ENCODE assay signal across 9 mouse cellular contexts in genomic region chr13:43271481-43271880, GRCm38 (mm10). TPM values are rescaled to one million over a fixed set of nuclear protein-coding genes. Genes with fewer than 3 reads are reported as not detected.
DNase-seq lines count a peak whose midpoint lies in the region; ATAC-seq and TF ChIP-seq lines count a peak whose summit lies in the region.
"Had no signal": no experiment of that assay in that cellular context is flagged by ENCODE, and none has a peak within 500 bp of the region (broad histone marks: within the 10 kb centered on the region; RNA-seq: fewer than 3 reads in every experiment).

No protein-coding gene starts in this region.

- no peak overlapping the region for H3K27ac ChIP-seq in kidney, adult 2 months (ENCODE audit: insufficient read depth, low read depth, low read length)
- H3K27ac ChIP-seq in kidney, embryonic 15.5 days = no peak overlapping the region
- H3K27ac ChIP-seq: liver, embryonic 13.5 days had no signal

- H3K9me3 ChIP-seq in kidney, embryonic 15.5 days (replicated peaks) = no peaks in the 10 kb centered on the region
- H3K9me3 ChIP-seq: liver, embryonic 13.5 days had no signal

- no peak for TF ChIP-seq CTCF in kidney, adult 2 months (conservative IDR thresholded peaks at IDR 0.05; ENCODE audit: insufficient read depth, insufficient read length, low read depth, low read length)

- H3K4me2 ChIP-seq in kidney, embryonic 15.5 days = no peak overlapping the region
- H3K4me2 ChIP-seq: liver, embryonic 13.5 days had no signal

- no peaks in the 10 kb centered on the region for H3K36me3 ChIP-seq in kidney, adult 2 months (ENCODE audit: control insufficient read depth, insufficient read depth, low read length)
- no peaks in the 10 kb centered on the region for H3K36me3 ChIP-seq in kidney, embryonic 15.5 days
- H3K36me3 ChIP-seq: liver, embryonic 13.5 days had no signal

- no peak overlapping the region for H3K9ac ChIP-seq in kidney, embryonic 15.5 days
- H3K9ac ChIP-seq: liver, embryonic 13.5 days had no signal

- no peaks in the 10 kb centered on the region for H3K27me3 ChIP-seq in kidney, adult 2 months (replicated peaks; ENCODE audit: control insufficient read depth, insufficient read depth, low read length)
- peaks cover 10% of the 10 kb centered on the region; the same call in 1 of the 2 replicates for H3K27me3 ChIP-seq in kidney, embryonic 15.5 days

- TF ChIP-seq POLR2A in kidney, adult 2 months (IDR thresholded peaks at IDR 0.05; ENCODE audit: low read depth, low read length) = no peak

- 46% methylated on average over 9 of the region's 9 CpGs for WGBS in kidney, adult 2 months
- WGBS in kidney, embryonic 15.5 days = 64% methylated on average over 9 of the region's 9 CpGs

- no peak for ATAC-seq in kidney, embryonic 15.5 days (replicated peaks; ENCODE audit: low FRiP score)
- no peak for ATAC-seq in granulocyte monocyte progenitor cell, adult 5-6 weeks (replicated peaks; ENCODE audit: poor library complexity, severe bottlenecking)

- peak; percentile 46 for DNase-seq in kidney, adult 2 months
- DNase-seq in adrenal gland, postnatal 36 days = peak; percentile 54 to 77
- peak; percentile 55 to 58 for DNase-seq in cerebellum, postnatal 10 days
- peak; percentile 19 for DNase-seq in kidney, postnatal 10 days
- no peak for DNase-seq in urinary bladder, postnatal 10 days (ENCODE audit: low spot score)
- DNase-seq: liver, embryonic 13.5 days; thymus, postnatal 4 days had no signal

- H3K4me1 ChIP-seq in kidney, adult 2 months (ENCODE audit: control insufficient read depth, insufficient read depth, low read length) = 0 out of 2 replicates have a peak, but pooled peaks cover 6% of the 10 kb centered on the region
- peaks cover 32% of the 10 kb centered on the region for H3K4me1 ChIP-seq in kidney, embryonic 15.5 days

- H3K4me3 ChIP-seq in kidney, adult 2 months (ENCODE audit: insufficient read depth, low read depth, low read length) = no peak overlapping the region
- H3K4me3 ChIP-seq in kidney, embryonic 15.5 days (replicated peaks) = no peak overlapping the region
- H3K4me3 ChIP-seq: liver, embryonic 13.5 days had no signal

RNA-seq across cellular contexts. Expression of gene Gfod1, which starts 32.5 kb away (rescaled TPM):
- 1.6 and 2.0 TPM in 2 replicates for polyA plus RNA-seq in kidney, adult 2 months (2012; rRNA removed)
- polyA plus RNA-seq in kidney, embryonic 15.5 days (2015; fragmentation: Nextera tagmentation; extraction: Ambion mirVana) = 0.28 and 0.65 TPM in 2 replicates
- total RNA-seq in adrenal gland, postnatal 36 days (2021) = 10 to 100 TPM; 10.6 to 14.0 TPM
- total RNA-seq in granulocyte monocyte progenitor cell, adult 5-6 weeks (2014; fragmentation: Nextera tagmentation) = 13.2 and 13.9 TPM in 2 replicates
- 7.5 and 7.8 TPM in 2 replicates for total RNA-seq in granulocyte monocyte progenitor cell, adult 5-6 weeks (2017)
